Mouse (Mus musculus) embryo, embryonic 11.5 days (tissue): ENCODE results near the gene Fam71a.

Experiments
- DNase-seq: peaks from one replicate; pipeline ENCODE4 v3.0.0-alpha.2; 2012; ENCODE audit warnings: low read depth, low spot score

Fam71a gene

GRCm38 (mm10) chr1:191123696-191124095 lies 40.9 kb downstream of the Fam71a start:
- DNase-seq, result no peak

- DNase-seq, result no peak
Observed at GRCm38 (mm10) chr1:191122744-191123143, 41.9 kb downstream of the Fam71a start.

GRCm38 (mm10) chr1:191115514-191116238 lies 48.9 kb downstream of the Fam71a start:
- no peak for DNase-seq

GRCm38 (mm10) chr1:191114868-191115267 lies 49.7 kb downstream of the Fam71a start:
- no peak for DNase-seq
